Mouse (Mus musculus) heart, postnatal 0 days (tissue): Measurements from ENCODE around the gene Pcyt1a.

Experiments
- CTCF ChIP-seq: IDR thresholded peaks from 2 replicates; pipeline ENCODE4 v1.5.1; 2016; ENCODE audit warnings: antibody characterized with exemption, control low read depth, low read depth
- EP300 ChIP-seq: IDR thresholded peaks from 2 replicates; pipeline ENCODE4 v1.6.1; 2016; ENCODE audit warnings: antibody characterized with exemption, low read depth

- TF ChIP-seq CTCF (no peak), EP300 (no peak)
These were observed 47.8 kb upstream of the Pcyt1a start for GRCm38 (mm10) chr16:32382901-32383300.
